Mouse (Mus musculus): ENCODE results near the gene Dnajc9. TPM values are rescaled to one million over a fixed set of nuclear protein-coding genes. Genes with fewer than 3 reads are reported as not detected.

Dnajc9 gene
- total RNA-seq, 2 experiments from 2014 or later, result 7.3 to 11.8 TPM

DNA sequence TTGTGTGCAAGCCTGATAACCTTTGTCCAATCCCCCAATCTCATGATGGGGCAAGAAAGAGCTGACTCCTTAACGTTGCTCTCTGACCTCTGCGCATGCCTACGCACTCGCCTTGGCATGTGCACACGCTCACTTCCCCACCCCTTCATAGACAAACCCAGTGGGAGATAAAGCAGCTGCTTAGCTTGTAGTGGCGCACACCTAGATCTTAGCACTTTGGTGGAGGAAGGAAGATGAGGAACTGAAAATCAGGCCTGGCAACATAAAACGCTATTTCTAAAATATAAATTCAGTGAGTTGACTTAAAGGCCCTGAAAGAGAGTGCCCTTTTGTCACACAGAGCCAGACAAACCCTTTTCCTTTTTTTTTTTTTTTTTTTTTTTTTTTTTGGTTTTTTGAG is 17.9 kb downstream of the Dnajc9 start:
- DNase-seq, result no peak
- intact Hi-C loops (cut with DNase I), result no loop called here

GRCm38 (mm10) chr14:20368271-20368670 is 20.4 kb downstream of the Dnajc9 start:
- intact Hi-C loops (cut with DNase I), result no loop called here
- DNase-seq, result no peak

DNA sequence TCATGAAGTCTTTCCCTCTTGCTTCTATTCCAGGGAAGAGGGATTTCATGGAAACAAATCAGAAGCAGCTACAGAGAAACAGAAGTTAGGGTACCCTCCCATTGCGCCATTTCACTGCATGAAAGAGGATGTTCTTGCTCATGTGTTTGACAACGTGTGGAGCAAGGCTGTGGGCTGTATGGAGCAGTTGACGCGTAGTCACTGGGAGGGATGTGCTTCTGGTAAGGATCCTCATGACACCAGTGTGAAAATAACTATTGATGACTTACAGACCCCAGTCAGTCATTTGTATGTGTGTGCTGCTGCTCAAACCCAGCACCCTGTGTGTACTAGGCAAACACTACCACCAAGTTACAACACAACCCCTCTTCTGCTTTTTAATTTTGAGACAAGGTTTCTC is 25.5 kb downstream of the Dnajc9 start:
- intact Hi-C loops (cut with DNase I), result no loop called here
- DNase-seq, result no peak

- DNase-seq, result peak; percentile 88 to 90
- intact Hi-C loops (cut with DNase I), result no loop called here
These were observed 40.6 kb downstream of the Dnajc9 start, which contains the start of the genes Ecd and Fam149b for GRCm38 (mm10) chr14:20347991-20348541. Ecd (minus strand) TSS chr14:20348121. Fam149b (plus strand) TSS chr14:20348162.

GRCm38 (mm10) chr14:20347441-20347990 is 41.2 kb downstream of the Dnajc9 start:
- DNase-seq, result no peak
- intact Hi-C loops (cut with DNase I), result no loop called here

- intact Hi-C loops (cut with DNase I), result no loop called here
- no peak for DNase-seq
These were observed 42.8 kb downstream of the Dnajc9 start for GRCm38 (mm10) chr14:20345885-20346284.

DNA sequence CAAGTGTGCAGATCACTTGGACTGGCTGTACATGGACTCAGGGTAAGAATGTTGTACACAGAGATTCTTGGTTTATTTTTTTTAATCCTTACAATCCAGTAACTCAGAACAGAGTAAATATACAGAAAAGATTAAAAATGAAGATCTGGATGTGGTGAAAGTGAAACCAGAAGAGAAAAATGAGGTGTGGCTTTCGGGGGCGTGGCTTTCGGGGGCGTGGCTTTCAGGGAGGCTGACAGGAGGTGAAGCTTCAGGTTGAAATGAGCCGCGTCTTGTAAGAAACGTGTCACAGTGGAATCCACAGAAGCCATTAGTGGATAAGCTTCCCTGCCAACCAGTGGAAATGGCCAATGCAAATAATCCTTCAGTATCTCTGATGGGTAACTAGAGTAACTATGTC is 47.8 kb downstream of the Dnajc9 start:
- no peak for DNase-seq
- intact Hi-C loops (cut with DNase I), result no loop called here

DNA sequence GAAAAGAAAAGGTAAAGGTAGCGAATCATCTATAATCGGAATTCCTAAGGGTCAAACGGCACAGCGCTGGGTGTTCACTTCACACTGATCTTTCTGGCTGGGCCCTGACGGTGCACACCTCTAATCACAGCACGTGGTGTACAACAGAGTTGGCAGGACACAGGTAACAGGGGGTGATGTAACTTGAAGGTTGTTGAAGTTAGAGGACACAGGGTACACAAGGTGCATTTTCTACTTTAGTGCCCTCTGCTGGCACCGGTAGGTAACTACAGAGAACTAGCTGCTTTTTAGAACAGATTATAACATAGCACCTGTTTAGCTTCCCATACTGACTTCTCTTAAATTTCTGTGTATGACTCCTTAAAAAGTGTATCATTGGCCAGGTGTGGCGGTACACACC is 48.6 kb downstream of the Dnajc9 start:
- intact Hi-C loops (cut with DNase I), result no loop called here
- DNase-seq, result no peak

DNA sequence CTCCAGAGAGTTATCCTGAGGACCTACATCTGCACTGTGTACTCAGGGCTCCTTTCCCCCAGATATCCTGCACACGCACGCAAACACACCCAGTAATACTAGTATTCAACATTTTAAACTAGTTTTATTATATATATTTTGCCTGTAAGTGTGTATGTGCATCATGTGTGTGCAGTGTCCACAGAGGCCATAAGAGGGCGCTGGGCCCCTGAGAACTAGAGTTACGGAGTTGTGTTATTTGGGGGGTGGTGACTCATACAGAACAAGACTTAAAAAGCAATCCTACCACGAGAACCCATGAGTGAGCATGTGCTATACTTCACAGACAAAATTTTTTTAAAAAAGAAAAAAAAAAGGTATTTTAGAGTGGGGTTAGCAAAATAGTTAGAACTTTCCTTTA is 49.3 kb downstream of the Dnajc9 start:
- DNase-seq, result no peak
- intact Hi-C loops (cut with DNase I), result no loop called here

Other genes with a start within 250 kb of the Dnajc9 start
- gene Kcnk5, start 207.1 kb downstream of the Dnajc9 start, total RNA-seq (2021), result under 1 TPM; 0.61 to 0.91 TPM
- not detected for gene Kcnk16, start 119.7 kb downstream of the Dnajc9 start, total RNA-seq (2021)
- gene Nudt13, start 94.2 kb downstream of the Dnajc9 start, total RNA-seq (2021), result 10 to 100 TPM; 27.0 to 29.9 TPM
- 10 to 100 TPM; 30.3 to 31.8 TPM for gene Ecd, start 40.8 kb downstream of the Dnajc9 start, total RNA-seq (2021)
- gene Fam149b, start 40.7 kb downstream of the Dnajc9 start, total RNA-seq (2021), result 10 to 100 TPM; 19.4 to 21.0 TPM
- 10 to 100 TPM; 40.4 to 41.3 TPM for gene Mrps16, start 4.7 kb upstream of the Dnajc9 start, total RNA-seq (2021)
- under 1 TPM; 0.08 to 0.22 TPM for gene Cfap70, start 63.3 kb upstream of the Dnajc9 start, total RNA-seq (2021)
- 10 to 100 TPM; 29.1 to 36.8 TPM for gene Anxa7, start 91.2 kb upstream of the Dnajc9 start, total RNA-seq (2021)
- gene Mss51, start 108.0 kb upstream of the Dnajc9 start, total RNA-seq (2021), result 10 to 100 TPM; 20.2 to 36.2 TPM
- gene Ppp3cb, start 157.7 kb upstream of the Dnajc9 start, total RNA-seq (2021), result 100 to 1,000 TPM; 158 to 159 TPM

Measured in gastrocnemius, postnatal 36 days (tissue).